Mouse (Mus musculus) cerebellum, adult 2 months (tissue): Measurements from ENCODE around the gene Ccnf. TPM values are rescaled to one million over a fixed set of nuclear protein-coding genes. Genes with fewer than 3 reads are reported as not detected.
A peak's percentile ranks its signal among the peaks of the same experiment; 100 is the strongest.

Experiments
- DNase-seq, 2 experiments: peaks; one replicate each; pipeline ENCODE4 v3.0.0; 2021
- H3K27ac ChIP-seq: fragments of 200-500 bp; 2 replicates; pipeline ENCODE4 v1.5.1; 2012; ENCODE audit warnings: low read length, control low read depth, inconsistent platforms; ENCODE audit not compliant: insufficient read depth
- H3K27me3 ChIP-seq: fragments of 200-500 bp; 2 replicates; pipeline ENCODE4 v1.6.1; 2012; ENCODE audit warnings: inconsistent platforms, mild to moderate bottlenecking, low read length, moderate library complexity; ENCODE audit not compliant: control insufficient read depth, insufficient read depth
- H3K4me1 ChIP-seq: fragments of 200-500 bp; 2 replicates; pipeline ENCODE4 v1.6.1; 2011; ENCODE audit warnings: low read length; ENCODE audit not compliant: control insufficient read depth, insufficient read depth
- H3K4me3 ChIP-seq: fragments of 200-500 bp; replicated peaks from 2 replicates; pipeline ENCODE3; 2011; ENCODE audit warnings: mild to moderate bottlenecking, low read depth, low read length, control low read depth; ENCODE audit not compliant: insufficient read depth
- CTCF ChIP-seq: fragments of 200-500 bp; IDR thresholded peaks from 2 replicates; pipeline ENCODE4 v1.5.1; 2011; ENCODE audit warnings: low read depth, mild to moderate bottlenecking, control low read depth, low read length, moderate library complexity, borderline replicate concordance; ENCODE audit not compliant: insufficient read depth
- POLR2A ChIP-seq: fragments of 200-500 bp; IDR thresholded peaks from 2 replicates; pipeline ENCODE4 v1.6.1; 2011; ENCODE audit warnings: low read length, control low read depth, borderline replicate concordance; ENCODE audit not compliant: insufficient read depth
- WGBS: fragments of 180-500 bp; shearing (Covaris S2); methylation state at CpG from one replicate; pipeline ENCODE4 v1.1.7; 2018; 5-methylcytosine and 5-hydroxymethylcytosine counted together
- polyA plus RNA-seq: library from polyadenylated mRNA; depleted of rRNA; stranded (reverse); fragments of >200 nt; gene quantifications from 2 replicates; pipeline ENCODE4 v1.2.3, GENCODE M21; 2012

Ccnf gene
- polyA plus RNA-seq, 1 experiment, result 3.6 TPM

DNA sequence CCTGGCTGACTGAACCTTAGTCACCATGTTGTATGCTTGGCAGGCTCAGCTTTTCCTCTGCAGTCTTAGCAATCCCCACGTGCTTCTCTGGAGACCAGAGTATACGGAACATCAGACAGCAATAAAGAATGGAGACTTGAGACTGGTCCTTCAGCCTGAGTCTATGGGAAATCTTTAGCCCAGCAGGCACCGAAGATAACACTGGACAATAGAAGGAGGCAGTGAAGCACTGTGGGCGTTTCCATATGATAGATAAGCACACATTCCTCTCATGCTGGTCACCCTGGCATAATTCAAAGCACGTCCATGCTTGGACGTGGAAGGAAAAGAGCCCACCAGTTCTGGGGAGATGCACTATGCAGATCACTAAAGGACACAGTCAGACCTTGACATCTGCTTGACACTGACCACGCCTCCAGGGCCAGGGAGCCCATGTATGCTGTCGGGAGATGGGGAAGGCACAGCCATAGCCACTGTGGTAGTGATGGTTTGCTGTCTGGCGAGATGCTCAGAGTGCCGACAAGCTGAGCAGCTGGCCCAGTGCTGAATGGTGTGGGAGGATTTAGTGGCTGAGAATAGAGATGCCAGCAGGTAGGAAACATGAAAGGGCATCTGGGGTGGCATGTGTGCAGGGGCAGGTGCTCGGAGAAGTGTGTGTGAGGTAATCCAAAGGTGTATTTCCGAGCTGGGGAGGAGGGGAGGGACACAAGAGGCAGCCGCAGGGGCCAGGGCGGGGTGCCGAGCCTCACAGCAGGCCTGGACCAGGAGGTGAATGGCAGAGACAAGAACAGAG is 54.1 kb downstream of the Ccnf start:
- Histone ChIP-seq H3K27me3 (no peaks in the 10 kb centered on the region), H3K27ac (no peak overlapping the region), H3K4me3 (no peak overlapping the region), H3K4me1 (peaks cover 42% of the 10 kb centered on the region)
- WGBS, result 37% methylated on average over 15 of the region's 15 CpGs
- peak; percentile 43 to 56 for DNase-seq
- TF ChIP-seq POLR2A (no peak), CTCF (no peak)

DNA sequence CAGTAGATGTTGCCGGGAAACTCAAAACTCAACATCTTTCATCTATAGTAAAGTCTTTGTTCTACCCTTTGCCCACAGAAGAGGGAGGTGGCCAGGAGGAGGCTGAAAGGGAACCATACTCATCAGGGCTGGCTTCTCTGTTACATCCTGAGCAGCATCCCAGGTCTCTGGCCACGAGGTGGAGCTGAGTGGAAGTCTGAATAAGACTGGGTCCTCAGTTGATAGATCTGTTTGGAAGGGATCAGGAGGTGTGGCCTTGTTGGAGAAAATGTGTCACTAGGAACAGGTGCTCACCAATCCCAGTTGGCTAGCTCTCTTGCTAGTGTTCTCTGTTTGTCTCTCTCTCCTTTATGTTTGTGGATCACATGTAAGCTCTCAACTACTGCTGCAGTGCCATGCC is 55.9 kb downstream of the Ccnf start:
- Histone ChIP-seq H3K27ac (no peak overlapping the region), H3K27me3 (no peaks in the 10 kb centered on the region), H3K4me1 (peaks cover 34% of the 10 kb centered on the region), H3K4me3 (no peak overlapping the region)
- TF ChIP-seq POLR2A, result no peak
- TF ChIP-seq CTCF, result no peak
- DNase-seq, result no peak
- 60% methylated on average over 2 of the region's 2 CpGs for WGBS

DNA sequence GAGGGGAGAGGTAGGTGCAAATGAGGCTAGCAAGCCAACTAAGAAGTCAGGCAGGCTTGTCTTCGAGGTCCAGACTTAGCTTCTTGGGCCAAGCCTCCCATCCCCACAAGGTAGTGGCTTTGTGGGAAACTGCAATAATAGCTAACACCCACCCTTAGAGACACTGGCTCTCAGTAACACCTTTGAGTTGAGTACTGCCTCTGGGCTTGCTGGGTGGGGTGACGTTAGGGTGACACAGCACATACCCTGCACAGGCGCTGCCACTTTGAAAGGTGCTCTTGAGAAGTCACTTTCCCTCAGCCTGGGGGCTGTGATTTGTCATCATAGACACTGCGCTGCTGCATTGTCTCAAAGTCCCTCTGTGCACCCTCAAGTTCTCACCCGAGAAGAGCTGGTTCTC is 57.5 kb downstream of the Ccnf start:
- WGBS, result 94% methylated on average over 5 of the region's 5 CpGs
- Histone ChIP-seq H3K27me3 (no peaks in the 10 kb centered on the region), H3K4me3 (no peak overlapping the region), H3K27ac (no peak overlapping the region), H3K4me1 (peaks cover 24% of the 10 kb centered on the region)
- TF ChIP-seq POLR2A (no peak), CTCF (no peak)
- no peak for DNase-seq

DNA sequence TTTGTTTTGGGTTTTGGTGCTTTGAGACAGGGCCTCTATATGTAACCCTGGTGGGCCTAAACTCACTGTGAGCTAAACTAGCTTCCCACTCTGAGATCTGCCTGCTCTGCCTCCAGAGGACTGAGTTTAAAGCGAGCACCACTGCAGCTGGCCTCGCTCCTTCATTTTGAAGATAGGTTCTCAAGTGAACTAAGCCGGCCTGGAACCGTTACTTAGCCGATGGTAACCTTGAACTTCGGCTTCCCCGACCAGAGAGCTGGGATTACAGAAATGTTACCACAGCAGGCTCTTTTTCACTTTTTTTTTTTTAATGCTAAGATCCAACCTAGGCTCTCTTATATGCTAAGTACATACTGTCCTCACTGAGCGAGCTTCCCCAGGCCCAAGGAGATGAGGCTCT is 58.0 kb downstream of the Ccnf start:
- Histone ChIP-seq H3K4me3 (no peak overlapping the region), H3K27ac (no peak overlapping the region), H3K4me1 (peaks cover 19% of the 10 kb centered on the region), H3K27me3 (no peaks in the 10 kb centered on the region)
- WGBS, result 95% methylated on average over 8 of the region's 8 CpGs
- no peak for TF ChIP-seq POLR2A
- no peak for TF ChIP-seq CTCF
- no peak for DNase-seq

DNA sequence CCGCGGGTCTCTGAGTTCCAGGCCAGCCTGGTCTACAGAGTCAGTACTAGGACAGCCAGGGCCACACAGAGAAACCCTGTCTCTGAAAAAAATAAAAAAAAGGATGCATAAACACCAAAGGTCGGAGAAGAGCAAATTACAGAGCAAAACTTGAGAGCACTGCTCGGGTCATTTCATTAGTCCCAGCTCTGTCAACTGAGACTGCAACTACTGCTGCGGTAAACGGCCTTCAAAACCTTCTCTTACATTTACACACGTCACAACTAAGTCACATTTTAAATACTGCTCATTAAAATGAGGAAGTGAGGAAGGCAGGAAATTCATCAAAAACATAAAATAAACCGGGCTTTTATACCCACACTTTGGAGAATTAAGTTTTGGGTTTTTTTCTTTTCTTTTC is 58.4 kb downstream of the Ccnf start:
- DNase-seq, result no peak
- Histone ChIP-seq H3K27me3 (no peaks in the 10 kb centered on the region), H3K27ac (no peak overlapping the region), H3K4me3 (no peak overlapping the region), H3K4me1 (peaks cover 15% of the 10 kb centered on the region)
- no peak for TF ChIP-seq CTCF
- no peak for TF ChIP-seq POLR2A
- WGBS, result 90% methylated on average over 8 of the region's 8 CpGs

DNA sequence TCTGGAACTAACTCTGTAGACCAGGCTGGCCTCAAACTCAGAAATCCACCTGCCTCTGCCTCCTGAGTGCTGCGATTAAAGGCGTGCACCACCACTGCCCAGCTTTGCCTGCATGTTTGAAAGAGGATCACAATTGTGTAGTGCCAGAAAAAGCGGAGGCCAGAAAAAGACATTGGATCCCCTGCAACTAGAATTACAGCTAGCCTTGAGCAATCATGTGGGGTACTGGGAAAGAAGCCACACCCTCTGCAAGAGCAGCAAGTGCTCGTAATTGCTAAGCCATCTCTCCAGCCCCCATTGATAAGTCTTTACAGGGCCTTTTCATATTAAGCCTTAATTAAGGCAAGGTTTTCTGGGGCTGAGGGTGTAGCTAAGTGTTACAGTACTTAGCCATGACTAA is 59.8 kb downstream of the Ccnf start:
- no peak for DNase-seq
- H3K27me3 ChIP-seq, result no peaks in the 10 kb centered on the region
- no peak for TF ChIP-seq CTCF
- TF ChIP-seq POLR2A, result no peak
- H3K4me1 ChIP-seq, result 0 out of 2 replicates have a peak, but pooled peaks cover 4% of the 10 kb centered on the region
- 71% methylated on average over 4 of the region's 4 CpGs for WGBS
- H3K4me3 ChIP-seq, result no peak overlapping the region
- no peak overlapping the region for H3K27ac ChIP-seq

DNA sequence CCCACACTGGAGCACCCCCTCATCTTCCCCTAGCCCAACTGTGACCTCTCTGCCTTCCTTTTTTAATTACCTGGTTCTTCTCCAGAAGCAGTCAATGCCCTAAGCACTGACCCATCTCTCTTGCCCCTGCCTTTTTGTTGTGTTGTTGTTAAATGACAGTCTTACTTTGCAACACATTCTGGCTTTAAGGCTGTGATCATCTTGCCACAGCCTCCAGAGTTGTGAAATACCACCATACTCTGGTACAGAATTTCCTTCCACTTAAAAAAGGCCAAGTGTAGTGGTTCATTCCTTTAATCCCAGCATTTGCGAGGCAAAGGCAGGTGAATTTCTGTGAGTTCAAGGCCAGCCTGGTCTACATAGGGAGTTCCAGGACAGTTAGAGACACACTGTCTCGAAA is 60.4 kb downstream of the Ccnf start:
- no peaks in the 10 kb centered on the region for H3K27me3 ChIP-seq
- H3K4me1 ChIP-seq, result peaks cover 5% of the 10 kb centered on the region
- DNase-seq, result no peak
- TF ChIP-seq POLR2A (no peak), CTCF (no peak)
- H3K4me3 ChIP-seq, result no peak overlapping the region
- no peak overlapping the region for H3K27ac ChIP-seq
- 96% methylated on average over 2 of the region's 2 CpGs for WGBS

DNA sequence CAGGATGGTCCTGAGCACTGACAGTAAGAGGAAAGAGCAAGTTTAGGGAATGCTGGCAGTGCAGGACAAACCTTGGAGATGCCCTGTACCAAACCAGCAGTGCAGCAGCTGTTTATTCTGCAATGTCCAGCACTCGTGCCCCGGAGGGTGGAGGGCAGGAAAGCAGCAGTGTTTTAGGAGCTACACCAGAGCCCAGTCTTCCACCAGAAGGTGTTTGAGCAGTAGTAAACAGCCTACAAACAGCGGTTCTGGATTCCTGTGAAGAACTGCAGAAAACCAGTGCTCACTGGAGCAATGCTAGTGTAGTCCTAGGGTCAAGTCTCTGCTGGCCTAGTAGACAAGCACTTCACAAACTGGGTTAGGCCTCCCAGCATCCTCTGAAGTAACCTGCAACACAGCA is 77.0 kb downstream of the Ccnf start:
- 74% methylated on average over 3 of the region's 3 CpGs for WGBS
- no peak for TF ChIP-seq POLR2A
- TF ChIP-seq CTCF, result no peak
- Histone ChIP-seq H3K27me3 (no peaks in the 10 kb centered on the region), H3K4me1 (peaks cover 5% of the 10 kb centered on the region), H3K27ac (no peak overlapping the region), H3K4me3 (no peak overlapping the region)
- no peak for DNase-seq
